Mouse (Mus musculus) layer of hippocampus, adult 2 months (tissue): ENCODE results near the gene Rps27a. TPM values are rescaled to one million over a fixed set of nuclear protein-coding genes. Genes with fewer than 3 reads are reported as not detected.

Experiments
- DNase-seq, 2 experiments: peaks; one replicate each; pipeline ENCODE4 v3.0.0; 2022; ENCODE audit warnings: low spot score in 2 of 2
- H3K27ac ChIP-seq: fragments of 200-600 bp; 2 replicates; pipeline ENCODE4 v1.8.1; 2022
- H3K4me3 ChIP-seq: fragments of 200-600 bp; 2 replicates; pipeline ENCODE4 v1.8.1; 2022; ENCODE audit warnings: mild to moderate bottlenecking
- CTCF ChIP-seq: fragments of 200-600 bp; conservative IDR thresholded peaks from 2 replicates; pipeline ENCODE4 v1.8.1; 2022; ENCODE audit warnings: antibody characterized with exemption, mild to moderate bottlenecking, moderate library complexity
- total RNA-seq, 2 experiments: library from RNA; stranded (reverse); gene quantifications; 2 replicates each; pipeline ENCODE4 v1.2.3; 2021

Gene Rps27a
- total RNA-seq, 2 experiments from 2014 or later, result 459 to 490 TPM

DNA sequence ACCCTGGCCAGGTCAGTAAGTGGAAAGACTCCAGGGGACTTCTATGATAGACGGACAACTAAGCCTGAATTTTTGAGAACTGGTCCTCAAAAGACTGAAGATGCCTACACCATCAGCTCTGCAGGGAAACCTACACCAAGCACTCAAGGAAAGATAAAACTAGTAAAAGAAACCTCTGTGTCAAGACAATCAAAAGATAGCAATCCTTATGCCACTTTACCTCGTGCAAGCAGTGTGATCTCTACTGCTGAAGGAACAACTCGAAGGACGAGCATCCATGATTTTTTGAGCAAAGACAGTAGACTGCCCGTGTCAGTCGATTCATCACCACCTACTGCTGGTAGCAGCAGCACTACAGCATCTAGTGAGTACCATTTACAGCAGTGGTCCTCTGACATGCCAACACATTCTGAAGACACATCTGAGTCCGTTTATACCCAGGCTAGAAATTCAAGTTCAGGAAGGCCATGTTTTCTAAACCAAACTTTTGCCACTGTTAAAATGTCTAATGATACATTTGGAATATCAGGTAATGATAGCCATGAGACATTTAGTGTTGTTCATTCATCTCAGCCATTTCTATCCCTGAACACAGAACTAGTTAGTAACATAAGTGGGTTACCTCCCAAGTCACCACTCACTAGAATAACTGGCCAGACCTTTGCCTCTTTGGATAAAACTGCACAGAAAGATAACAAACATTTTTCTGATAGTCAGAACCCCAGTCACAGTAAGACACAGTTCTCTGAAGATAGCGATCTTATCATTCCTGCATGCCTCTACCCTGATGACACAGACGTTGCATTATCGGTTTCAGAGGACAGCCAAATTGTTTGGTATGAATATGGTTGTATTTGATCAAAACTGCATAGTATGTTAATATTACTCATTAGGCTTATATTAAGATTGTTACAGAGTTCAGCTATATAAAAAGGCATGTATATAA, 43.7 kb downstream of the Rps27a start:
- no peak for TF ChIP-seq CTCF
- Histone ChIP-seq H3K27ac (no peak overlapping the region), H3K4me3 (no peak overlapping the region)
- no peak for DNase-seq

DNA sequence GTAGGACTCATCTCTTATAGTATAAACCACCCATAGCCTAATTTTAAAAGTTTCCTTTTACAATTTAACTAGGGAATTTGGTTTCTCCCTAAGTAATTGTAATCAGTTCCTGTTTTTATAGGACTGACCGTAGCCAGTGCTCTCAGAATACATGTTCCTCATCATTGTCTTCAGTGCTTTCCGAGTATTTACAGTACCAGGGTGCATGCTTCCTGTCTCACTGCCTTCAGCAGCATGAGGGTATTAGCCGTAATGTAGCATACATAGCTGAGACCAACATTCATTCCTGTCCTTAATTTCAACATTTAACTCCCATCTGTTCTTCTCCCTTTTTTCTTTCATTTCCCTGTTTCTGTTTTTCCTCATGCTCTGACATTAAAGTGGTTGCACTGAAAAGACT, 50.9 kb downstream of the Rps27a start:
- no peak for DNase-seq
- no peak overlapping the region for H3K4me3 ChIP-seq
- TF ChIP-seq CTCF, result no peak

More for the DNA sequence above, 50.9 kb downstream of the Rps27a start:
- H3K27ac ChIP-seq, result no peak overlapping the region

Other genes with a start within 250 kb of the Rps27a start
- 10 to 100 TPM; 62.8 to 69.3 TPM for gene Ccdc88a, start 174.5 kb downstream of the Rps27a start, total RNA-seq
- 1 to 10 TPM; 4.1 to 6.8 TPM for gene Prorsd1, start 33.1 kb downstream of the Rps27a start, total RNA-seq
- 10 to 100 TPM; 37.1 to 38.9 TPM for gene Mtif2, start 21.7 kb downstream of the Rps27a start, total RNA-seq
- under 1 TPM in 1 of 2 experiments, not detected in 1; 0.38 TPM for gene Clhc1, start 159 bp downstream of the Rps27a start, total RNA-seq
- gene Rtn4, start 144.8 kb upstream of the Rps27a start, total RNA-seq, result 100 to 1,000 TPM; 456 to 473 TPM